Mouse (Mus musculus) embryo, embryonic 11 days (tissue): ENCODE results near the gene Il21.
A peak's percentile ranks its signal among the peaks of the same experiment; 100 is the strongest.

Experiments
- DNase-seq: peaks from one replicate; pipeline ENCODE4 v3.0.0-alpha.2; 2015

The Il21 gene

GRCm38 (mm10) chr3:37185534-37185933 lies 46.9 kb downstream of the Il21 start:
- DNase-seq, result no peak

- DNase-seq, result no peak
Measured at GRCm38 (mm10) chr3:37182415-37183269, 49.8 kb downstream of the Il21 start.

- peak; percentile 21 for DNase-seq
Measured at GRCm38 (mm10) chr3:37181041-37181440, 51.4 kb downstream of the Il21 start.

- DNase-seq, result peak; percentile 34
Measured at GRCm38 (mm10) chr3:37180039-37180743, 52.2 kb downstream of the Il21 start.

- no peak for DNase-seq
Measured at GRCm38 (mm10) chr3:37179472-37179871, 53.0 kb downstream of the Il21 start.

GRCm38 (mm10) chr3:37174711-37175572 lies 57.5 kb downstream of the Il21 start:
- DNase-seq, result no peak

GRCm38 (mm10) chr3:37173285-37173684 lies 59.2 kb downstream of the Il21 start:
- no peak for DNase-seq
